Mouse (Mus musculus) fat pad, adult 2 months (tissue): ENCODE results near the gene Lrrfip2.

ENCODE experiments used
- DNase-seq: peaks from one replicate; pipeline ENCODE4 v3.0.0-alpha.2; 2011; ENCODE audit warnings: low read depth, low spot score; ENCODE audit errors: extremely low read depth

Lrrfip2 gene

GRCm38 (mm10) chr9:111117794-111118251 is 431 bp downstream of the Lrrfip2 start:
- no peak for DNase-seq

GRCm38 (mm10) chr9:111118252-111118890 is 979 bp downstream of the Lrrfip2 start:
- DNase-seq, result no peak

GRCm38 (mm10) chr9:111118891-111119441 is 1.6 kb downstream of the Lrrfip2 start:
- no peak for DNase-seq

- no peak for DNase-seq
These were observed 5.1 kb downstream of the Lrrfip2 start for GRCm38 (mm10) chr9:111122446-111122845.

GRCm38 (mm10) chr9:111123336-111123735 is 5.9 kb downstream of the Lrrfip2 start:
- no peak for DNase-seq

- no peak for DNase-seq
These were observed 7.0 kb downstream of the Lrrfip2 start for GRCm38 (mm10) chr9:111124440-111124839.

- DNase-seq, result no peak
These were observed 9.3 kb downstream of the Lrrfip2 start for GRCm38 (mm10) chr9:111126735-111127134.

GRCm38 (mm10) chr9:111127749-111128148 is 10.4 kb downstream of the Lrrfip2 start:
- no peak for DNase-seq

- DNase-seq, result no peak
These were observed 12.7 kb downstream of the Lrrfip2 start for GRCm38 (mm10) chr9:111130126-111130525.

GRCm38 (mm10) chr9:111138161-111138560 is 20.8 kb downstream of the Lrrfip2 start:
- DNase-seq, result no peak

- DNase-seq, result no peak
These were observed 25.3 kb downstream of the Lrrfip2 start for GRCm38 (mm10) chr9:111142721-111143120.

- DNase-seq, result no peak
These were observed 26.0 kb downstream of the Lrrfip2 start for GRCm38 (mm10) chr9:111143387-111143786.

GRCm38 (mm10) chr9:111144711-111145110 is 27.3 kb downstream of the Lrrfip2 start:
- DNase-seq, result no peak

- DNase-seq, result no peak
These were observed 28.3 kb downstream of the Lrrfip2 start for GRCm38 (mm10) chr9:111145497-111146190.

GRCm38 (mm10) chr9:111146216-111146798 is 28.9 kb downstream of the Lrrfip2 start:
- no peak for DNase-seq

GRCm38 (mm10) chr9:111148006-111148405 is 30.6 kb downstream of the Lrrfip2 start:
- no peak for DNase-seq

- no peak for DNase-seq
These were observed 31.0 kb downstream of the Lrrfip2 start for GRCm38 (mm10) chr9:111148414-111148813.

GRCm38 (mm10) chr9:111149188-111149945 is 32.0 kb downstream of the Lrrfip2 start:
- DNase-seq, result no peak

GRCm38 (mm10) chr9:111152314-111152897 is 35.0 kb downstream of the Lrrfip2 start:
- no peak for DNase-seq

GRCm38 (mm10) chr9:111153026-111153425 is 35.6 kb downstream of the Lrrfip2 start:
- DNase-seq, result no peak
